Mouse (Mus musculus) heart, postnatal 25 days (tissue): ENCODE measurements around the gene Nktr. TPM values are rescaled to one million over a fixed set of nuclear protein-coding genes. Genes with fewer than 3 reads are reported as not detected.

ENCODE experiments used
- DNase-seq: peaks from one replicate; pipeline ENCODE4 v3.0.0; 2022; ENCODE audit warnings: low spot score
- intact Hi-C: fragments of 180-260 bp; cut with DNase I; formaldehyde crosslinking; loops from one replicate; pipeline ENCODE4 v1.15.1; 2025
- total RNA-seq, 2 experiments: library from RNA; stranded (reverse); gene quantifications; 2 replicates each; pipeline ENCODE4 v1.2.3; 2021

Gene Nktr
- total RNA-seq, 2 experiments from 2014 or later = 29.1 to 38.1 TPM

- intact Hi-C loops = no loop called here
- peak; percentile 45 for DNase-seq
These were observed 72.2 kb downstream of the Nktr start for GRCm38 (mm10) chr9:121791206-121791605.

GRCm38 (mm10) chr9:121791757-121792521, 73.0 kb downstream of the Nktr start, which contains the start of gene Hhatl:
Gene Hhatl (minus strand): TSS chr9:121792507.
- intact Hi-C loops = no loop called here

GRCm38 (mm10) chr9:121794972-121795539, 76.1 kb downstream of the Nktr start:
- no peak for DNase-seq
- intact Hi-C loops = no loop called here

More at GRCm38 (mm10) chr9:121791757-121792521, 73.0 kb downstream of the Nktr start, which contains the start of gene Hhatl:
- no peak for DNase-seq

GRCm38 (mm10) chr9:121797722-121798121, 78.8 kb downstream of the Nktr start:
- intact Hi-C loops = no loop called here
- DNase-seq = no peak

GRCm38 (mm10) chr9:121798887-121799520, 80.0 kb downstream of the Nktr start:
- DNase-seq = no peak

GRCm38 (mm10) chr9:121802747-121803146, 83.8 kb downstream of the Nktr start:
- intact Hi-C loops = no loop called here
- DNase-seq = no peak

More at GRCm38 (mm10) chr9:121798887-121799520, 80.0 kb downstream of the Nktr start:
- intact Hi-C loops = no loop called here

Other genes starting within 250 kb of the Nktr start
- not detected for gene Cck, start 223.5 kb upstream of the Nktr start, total RNA-seq
- not detected for gene Lyzl4, start 77.1 kb upstream of the Nktr start, total RNA-seq
- 1 to 10 TPM; 1.4 to 2.1 TPM for gene Vipr1, start 76.5 kb upstream of the Nktr start, total RNA-seq
- 1 to 10 TPM; 4.6 to 6.8 TPM for gene Sec22c, start 13.7 kb upstream of the Nktr start, total RNA-seq
- 100 to 1,000 TPM; 138 to 145 TPM for gene Ss18l2, start 8.8 kb upstream of the Nktr start, total RNA-seq
- 100 to 1,000 TPM; 116 to 128 TPM for gene Zfp651, start 40.2 kb downstream of the Nktr start, total RNA-seq
- gene Klhl40, start 58.4 kb downstream of the Nktr start, total RNA-seq = 10 to 100 TPM; 10.1 to 10.5 TPM
- gene Hhatl, start 73.3 kb downstream of the Nktr start, total RNA-seq = 100 to 1,000 TPM; 118 to 123 TPM
- gene Ccdc13, start 120.3 kb downstream of the Nktr start, total RNA-seq = not detected
- 100 to 1,000 TPM; 208 to 239 TPM for gene Higd1a, start 139.2 kb downstream of the Nktr start, total RNA-seq
- gene Ackr2, start 179.2 kb downstream of the Nktr start, total RNA-seq = 1 to 10 TPM; 2.5 to 3.7 TPM
- not detected for gene Cyp8b1, start 197.1 kb downstream of the Nktr start, total RNA-seq
- gene Fam198a, start 231.8 kb downstream of the Nktr start, total RNA-seq = under 1 TPM; 0.94 to 0.98 TPM